Mouse (Mus musculus): ENCODE data around the gene Pnp.
A peak's percentile ranks its signal among the peaks of the same experiment; 100 is the strongest.
"Not testable (repeated sequence)": the region's sequence is repeated elsewhere in the genome, so short reads cannot be mapped to it uniquely, and the experiment has no call there.

The Pnp gene

DNA sequence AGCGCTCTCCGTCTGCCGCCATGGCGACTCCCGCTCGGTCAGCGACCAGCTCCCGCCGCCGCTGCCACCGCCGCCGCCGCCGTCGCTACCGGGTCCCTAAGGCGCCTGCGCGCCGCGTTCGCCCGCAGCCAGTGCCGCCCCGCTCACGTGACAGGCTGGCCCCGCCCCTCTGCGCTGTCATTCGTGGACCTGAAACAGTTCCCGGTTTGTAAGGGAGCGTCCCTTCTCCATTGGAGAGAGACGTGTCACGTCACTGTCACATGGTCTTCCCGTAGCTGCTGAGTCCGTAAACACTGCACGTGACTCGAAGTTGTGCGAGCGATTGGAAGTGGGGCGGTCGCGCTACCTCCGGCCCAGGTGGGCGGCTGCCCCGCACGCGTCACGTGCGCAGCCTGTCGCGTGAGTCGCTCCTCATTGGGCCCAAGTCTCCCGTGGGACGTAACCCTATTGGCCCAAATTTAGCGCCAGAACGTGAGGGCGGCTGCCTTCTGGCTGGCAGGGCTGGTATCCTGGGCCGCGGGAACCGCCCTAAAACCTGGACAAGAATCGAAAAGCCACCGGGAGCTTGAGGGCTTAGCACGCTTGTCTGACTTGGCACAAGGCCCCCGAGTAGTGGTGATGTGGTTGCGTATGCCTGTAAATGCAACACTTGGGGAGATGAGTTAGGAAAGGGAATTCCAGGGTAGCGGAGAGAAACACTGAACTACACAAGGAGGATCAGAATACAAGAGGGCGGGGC is at the start of gene Pnp, which contains the start of gene Pip4p1:
Pnp (plus strand) TSS at position 329 of the 739 bp plus-strand sequence.
Pip4p1 (minus strand) TSS at position 103 of the 739 bp plus-strand sequence.
- peak; percentile 99 for DNase-seq (ENCODE audit: low spot score)

DNA sequence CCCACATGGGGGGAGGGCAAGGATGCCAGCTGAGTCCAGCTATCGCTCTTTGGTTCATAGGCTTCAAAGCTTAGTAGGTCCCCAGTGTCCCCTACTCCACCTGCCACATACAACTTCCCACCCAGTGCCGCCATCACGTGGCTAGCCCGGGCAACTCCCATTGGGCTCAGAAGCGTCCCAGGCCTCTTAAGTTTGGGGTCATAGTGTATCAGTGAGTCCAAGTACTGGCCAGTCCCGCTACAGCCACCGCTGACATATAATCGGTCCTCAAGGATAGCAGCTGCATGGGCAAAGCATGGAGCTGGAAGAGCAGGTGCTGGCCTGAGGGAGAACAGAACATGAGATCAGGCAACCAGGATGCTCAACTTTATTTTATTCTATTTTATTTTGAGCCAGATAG is 39.3 kb upstream of the Pnp start:
- no peak for DNase-seq (ENCODE audit: low spot score)

DNA sequence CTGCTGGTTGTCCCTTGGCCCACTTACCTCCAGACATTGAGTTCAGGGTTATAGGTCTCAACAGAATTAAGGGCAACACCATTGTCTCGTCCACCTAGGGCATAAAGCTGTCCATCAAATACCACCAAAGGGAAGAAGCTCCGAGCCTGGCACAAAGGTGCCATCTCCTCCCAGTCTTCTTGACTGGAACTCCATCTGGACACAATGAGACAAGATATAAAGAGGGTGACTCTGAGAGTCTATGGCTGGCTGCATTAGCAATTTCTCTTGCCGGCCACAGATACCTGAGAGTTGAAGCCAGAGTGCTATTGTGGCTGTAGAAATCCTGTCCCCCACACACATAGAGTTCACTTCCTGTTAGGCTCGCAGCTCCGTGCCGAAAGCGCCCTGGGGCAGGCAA is 38.8 kb upstream of the Pnp start:
- DNase-seq (ENCODE audit: low spot score), result no peak

DNA sequence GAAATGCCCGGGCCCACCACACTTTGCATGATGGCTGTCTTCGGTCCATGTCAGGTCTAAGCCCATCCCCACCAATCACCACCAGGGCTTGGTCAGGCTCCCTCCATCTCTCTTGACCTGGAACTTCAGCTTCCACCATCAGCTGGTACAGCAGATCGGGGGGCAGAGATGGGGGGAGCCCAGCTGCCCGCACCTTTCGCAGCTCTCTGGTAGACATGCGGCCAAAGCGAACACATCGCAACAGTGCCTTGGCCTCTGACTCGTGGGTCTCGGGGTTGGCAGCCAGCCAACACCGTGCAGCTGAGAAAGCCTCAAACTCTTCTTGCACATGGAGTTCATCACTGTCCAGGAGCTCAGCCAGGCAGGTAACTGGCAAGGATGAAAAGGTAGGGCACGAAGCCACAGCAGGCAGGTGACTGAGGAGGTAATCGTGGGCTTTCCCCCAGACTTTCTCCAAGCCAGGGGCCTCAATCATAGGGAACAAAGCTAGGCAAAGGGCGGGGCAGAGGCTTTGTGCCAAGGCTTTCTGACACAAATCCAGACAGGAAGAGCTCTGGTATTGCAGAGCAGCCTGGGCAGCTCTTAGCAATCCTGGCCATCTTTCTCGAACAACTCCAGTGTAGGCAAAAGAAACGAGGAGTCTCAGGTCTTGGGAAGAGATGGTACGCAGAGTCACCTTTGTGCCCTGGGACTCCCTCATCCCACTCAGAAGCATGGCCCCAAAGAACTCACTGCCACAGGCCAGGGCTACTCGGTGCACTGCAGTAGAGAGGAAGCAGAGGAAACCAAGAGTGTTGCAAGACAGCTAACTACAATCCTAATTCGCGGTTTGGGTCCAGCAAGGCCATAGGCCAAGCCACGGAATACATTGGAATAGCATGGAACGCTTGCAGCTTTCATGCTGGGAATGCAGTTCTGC is 38.1 kb upstream of the Pnp start:
- DNase-seq (ENCODE audit: low spot score), result peak; percentile 64

DNA sequence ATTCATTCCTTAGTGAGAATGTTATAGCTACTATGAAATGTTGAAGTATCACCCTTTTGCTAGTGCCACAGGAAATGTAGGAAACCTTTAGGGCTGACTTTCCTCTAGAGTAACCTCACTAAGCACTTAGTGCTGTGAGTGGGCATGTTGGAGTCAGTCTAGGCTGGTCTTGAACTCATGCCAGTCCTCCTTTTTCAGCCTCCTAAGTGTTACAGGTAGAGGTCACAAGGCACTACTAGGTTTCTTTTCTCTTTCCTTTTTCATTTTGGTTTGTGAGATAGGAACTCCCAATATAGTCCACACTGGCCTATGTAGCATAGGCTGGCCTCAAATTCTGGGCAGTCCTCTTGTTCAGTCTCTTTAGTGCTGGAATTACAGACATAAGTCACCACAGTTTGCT is 35.5 kb upstream of the Pnp start:
- no peak for DNase-seq (ENCODE audit: low spot score)

DNA sequence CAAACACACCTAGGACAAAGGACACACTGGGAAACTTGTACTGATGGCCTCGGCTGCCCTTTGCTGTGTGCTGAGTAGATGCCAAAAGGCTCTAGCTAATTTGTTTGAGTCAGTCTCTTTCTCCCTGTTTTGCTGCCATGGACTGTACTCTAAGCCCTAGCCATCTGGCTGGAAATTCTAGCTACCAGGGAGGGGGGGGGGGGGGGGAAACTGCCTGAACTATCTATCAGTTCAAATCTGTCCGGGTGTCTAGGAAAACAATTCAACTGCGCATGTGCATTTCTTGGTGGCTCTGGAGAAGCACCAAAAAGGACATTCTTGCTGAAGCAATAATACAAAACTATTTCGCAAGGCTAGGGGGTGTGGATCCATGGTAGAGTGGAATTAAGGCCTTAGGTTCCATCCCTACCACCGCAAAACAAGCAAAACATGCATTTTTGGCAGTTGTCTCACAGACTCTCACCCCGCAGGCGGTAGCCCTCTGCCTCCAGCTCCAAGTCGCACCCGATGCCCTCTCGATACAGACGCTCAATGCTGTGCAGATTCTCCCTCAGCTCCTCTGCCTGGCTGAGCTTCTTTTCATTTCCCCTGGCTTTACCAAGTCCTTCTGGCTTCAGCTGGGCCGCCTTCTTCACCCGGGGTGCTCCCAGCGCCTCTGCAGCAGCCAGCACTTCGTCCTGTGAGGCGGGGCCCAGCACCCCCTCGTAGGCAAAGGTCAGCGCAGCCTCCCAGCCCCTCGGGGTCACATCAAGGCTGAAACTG is 34.7 kb upstream of the Pnp start:
- DNase-seq (ENCODE audit: low spot score), result peak; percentile 98

DNA sequence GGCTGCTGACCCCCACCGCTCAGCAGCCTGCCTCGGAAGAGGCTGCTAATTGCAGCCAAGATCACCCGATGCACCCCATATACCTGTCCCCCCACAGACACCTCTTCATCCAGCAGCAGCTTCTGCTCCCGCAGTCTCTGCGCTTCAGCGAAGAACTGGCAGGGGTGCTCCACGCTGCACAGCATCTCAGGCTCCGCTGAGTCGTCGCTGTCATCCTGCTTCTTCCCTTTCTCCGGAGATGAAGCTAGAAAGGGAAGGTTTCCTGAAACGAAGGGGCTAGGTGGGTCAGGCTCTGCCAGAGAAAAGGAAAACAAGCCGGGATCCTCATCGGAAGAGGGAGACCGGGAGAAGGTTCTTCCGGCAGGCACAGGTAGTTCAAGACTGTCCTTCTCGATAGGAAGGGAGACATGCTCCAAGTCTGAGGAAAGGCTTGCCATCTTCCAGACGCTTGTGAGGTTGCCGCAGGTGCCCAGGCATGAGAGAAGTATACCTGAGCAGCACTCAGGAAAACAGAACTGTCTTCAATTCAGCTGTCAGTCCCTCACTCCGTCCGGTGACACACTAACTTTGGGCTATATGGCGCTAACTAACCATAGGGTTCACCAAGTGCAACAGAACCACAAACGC is 34.0 kb upstream of the Pnp start:
- DNase-seq (ENCODE audit: low spot score), result no peak

DNA sequence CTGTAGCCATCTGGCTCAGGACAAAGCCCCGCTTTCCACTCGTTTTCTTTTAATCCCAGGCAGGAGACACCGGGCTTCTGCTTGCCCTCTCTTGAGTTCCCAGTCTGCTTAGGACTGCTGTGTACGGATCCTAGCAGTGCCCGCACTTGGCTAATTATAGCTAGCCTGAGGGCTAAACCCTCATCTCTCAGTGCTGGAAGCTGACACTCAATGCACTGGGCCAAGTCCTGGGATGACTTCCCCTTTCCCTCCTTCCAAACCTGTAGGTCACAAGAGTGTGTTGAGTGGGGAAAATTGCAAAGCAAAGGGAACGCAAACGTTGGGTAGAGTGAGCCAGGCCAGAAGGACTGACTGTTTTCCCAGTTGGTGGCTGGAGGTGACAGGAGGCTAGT is 33.5 kb upstream of the Pnp start, which contains the start of gene Klhl33:
Klhl33 (minus strand) TSS at position 134 of the 392 bp plus-strand sequence.
- DNase-seq (ENCODE audit: low spot score), result peak; percentile 48

DNA sequence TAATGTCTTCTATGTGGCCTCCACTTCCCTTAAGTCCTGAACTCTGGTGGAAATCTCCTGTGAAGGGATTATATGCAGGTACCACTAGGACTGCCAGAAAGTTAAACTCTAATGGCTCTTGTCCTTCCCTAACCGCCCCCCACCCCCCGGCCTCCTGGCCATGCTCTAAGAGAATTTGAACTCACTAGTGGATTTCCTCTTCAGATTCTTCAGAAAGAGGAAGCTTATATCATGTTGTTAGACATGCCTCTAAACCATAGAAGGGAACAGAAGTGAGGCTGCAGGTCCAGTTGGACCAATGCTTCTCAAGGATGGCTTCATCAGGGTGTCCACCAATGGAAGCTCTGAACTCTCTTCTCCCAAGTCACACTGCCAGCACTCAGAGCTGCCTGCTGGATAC is 32.9 kb upstream of the Pnp start:
- not testable (repeated sequence) for DNase-seq (ENCODE audit: low spot score)

DNA sequence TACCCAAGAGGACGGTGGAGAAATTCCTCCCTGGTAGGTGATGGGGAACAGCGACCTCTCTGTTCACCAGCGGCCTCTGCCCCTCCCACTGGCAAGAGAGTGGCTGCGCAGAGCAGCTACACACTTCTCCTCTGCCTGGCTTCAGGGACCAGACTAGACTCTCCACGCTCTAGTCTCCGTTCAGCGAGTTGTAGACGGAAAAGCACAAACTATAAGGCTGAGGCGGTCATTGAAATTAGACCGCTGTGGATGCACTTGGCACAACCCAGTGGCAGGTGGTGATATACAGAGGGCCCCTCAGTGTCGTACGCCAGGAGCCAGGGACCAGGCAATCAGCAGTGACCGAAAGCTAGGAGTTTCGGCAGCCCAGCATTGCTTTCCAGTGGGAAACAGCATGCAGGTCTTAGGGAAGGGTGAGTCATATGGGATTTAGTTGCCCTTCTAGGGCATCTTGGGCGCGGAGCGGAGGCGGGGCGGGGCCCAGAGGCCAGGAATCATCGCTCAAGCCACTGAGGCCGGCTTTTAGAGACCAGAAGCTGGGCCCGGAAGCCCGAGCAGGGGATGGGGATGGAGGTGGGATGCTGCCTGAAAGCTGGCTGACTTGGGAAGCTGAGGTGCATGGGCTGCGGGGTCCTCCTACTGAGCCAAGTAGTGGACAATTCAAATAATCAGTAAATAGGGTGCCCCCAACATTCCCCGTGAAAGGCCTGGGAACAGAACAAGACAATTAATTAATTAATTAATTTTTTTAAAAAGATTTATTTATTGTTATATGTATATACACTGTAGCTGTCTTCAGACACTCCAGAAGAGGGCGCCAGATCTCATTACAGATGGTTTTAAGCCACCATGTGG is 26.7 kb upstream of the Pnp start:
- no peak for DNase-seq (ENCODE audit: low spot score)

DNA sequence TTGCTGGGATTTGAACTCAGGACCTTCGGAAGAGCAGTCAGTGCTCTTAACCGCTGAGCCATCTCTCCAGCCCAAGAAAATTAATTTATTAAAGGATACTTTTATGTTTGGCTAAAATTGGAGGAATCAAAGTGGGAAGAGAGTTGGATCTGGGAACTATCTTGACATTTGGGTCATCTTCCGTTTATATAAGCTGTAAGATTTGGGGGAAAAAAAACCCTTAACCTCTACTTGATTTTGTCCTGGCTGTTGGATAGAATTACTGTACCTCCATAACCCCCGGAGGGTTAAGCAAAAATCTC is 26.1 kb upstream of the Pnp start:
- no peak for DNase-seq (ENCODE audit: low spot score)

DNA sequence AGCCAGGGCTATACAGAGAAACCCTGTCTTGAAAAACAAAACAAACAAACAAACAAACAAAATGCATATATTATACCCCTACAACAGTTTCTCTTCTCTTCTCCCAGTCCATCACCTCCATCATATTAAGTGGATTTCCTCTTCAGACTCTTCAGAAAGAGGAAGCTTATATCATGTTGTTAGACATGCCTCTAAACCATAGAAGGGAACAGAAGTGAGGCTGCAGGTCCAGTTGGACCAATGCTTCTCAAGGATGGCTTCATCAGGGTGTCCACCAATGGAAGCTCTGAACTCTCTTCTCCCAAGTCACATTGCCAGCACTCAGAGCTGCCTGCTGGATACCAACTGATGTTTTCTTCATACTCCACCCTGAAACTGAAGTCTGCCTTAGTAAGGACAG is 25.6 kb upstream of the Pnp start:
- not testable (repeated sequence) for DNase-seq (ENCODE audit: low spot score)

DNA sequence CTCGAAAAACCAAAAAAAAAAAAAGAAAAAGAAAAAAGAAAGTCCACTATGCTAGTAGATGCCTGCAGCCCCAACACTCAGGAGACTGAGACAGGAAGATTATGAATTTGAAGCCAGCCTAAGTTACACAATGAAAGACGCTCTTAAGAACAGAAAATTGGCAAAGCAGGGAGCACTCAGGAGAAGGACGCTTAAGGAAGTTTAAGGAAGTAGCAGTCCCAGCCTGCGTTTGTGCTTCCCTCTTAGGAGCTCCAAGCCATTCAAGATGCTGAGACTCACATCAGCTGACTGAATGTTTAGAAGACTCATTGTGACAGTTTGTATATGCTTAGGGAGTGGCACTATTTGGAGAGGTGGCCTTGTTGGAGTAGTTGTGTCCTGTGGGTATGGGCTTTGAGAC is 22.8 kb upstream of the Pnp start:
- DNase-seq (ENCODE audit: low spot score), result no peak

DNA sequence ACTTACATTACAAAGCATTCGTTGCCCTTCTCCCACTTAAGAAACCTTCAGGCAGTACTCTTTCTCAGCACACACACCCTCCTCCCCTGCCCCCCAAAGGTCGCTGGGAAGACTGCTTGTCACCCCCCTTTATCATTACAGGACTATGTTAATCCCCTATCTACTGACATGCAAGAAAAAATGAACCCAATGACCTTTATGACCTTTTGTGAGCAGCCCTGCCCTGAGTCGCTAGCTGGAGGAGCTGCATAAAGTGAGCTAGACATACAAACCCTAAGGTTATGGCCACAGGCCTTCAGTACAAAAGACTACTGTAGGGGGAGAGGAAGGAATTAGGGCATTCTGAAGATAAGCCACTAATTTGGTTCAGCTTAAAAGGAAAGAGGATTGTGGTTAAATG is 19.5 kb upstream of the Pnp start:
- no peak for DNase-seq (ENCODE audit: low spot score)

DNA sequence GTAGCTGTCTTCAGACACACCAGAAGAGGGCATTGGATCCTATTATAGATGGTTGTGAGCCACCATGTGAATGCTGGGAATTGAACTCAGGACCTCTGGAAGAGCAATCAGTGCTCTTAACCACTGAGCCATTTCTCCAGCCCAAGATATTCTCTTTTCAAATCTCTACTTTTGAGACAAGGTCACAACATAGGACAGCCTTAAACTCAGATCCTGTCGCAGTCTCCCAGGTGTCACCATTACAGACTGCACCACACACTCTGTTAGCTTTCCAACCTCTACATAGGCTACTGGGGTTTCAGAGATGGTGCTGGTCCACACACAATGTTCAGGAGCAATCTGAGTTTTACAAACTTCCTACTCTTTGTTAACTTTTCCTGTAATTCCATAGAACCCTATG is 7.4 kb upstream of the Pnp start:
- DNase-seq (ENCODE audit: low spot score), result not testable (repeated sequence)

DNA sequence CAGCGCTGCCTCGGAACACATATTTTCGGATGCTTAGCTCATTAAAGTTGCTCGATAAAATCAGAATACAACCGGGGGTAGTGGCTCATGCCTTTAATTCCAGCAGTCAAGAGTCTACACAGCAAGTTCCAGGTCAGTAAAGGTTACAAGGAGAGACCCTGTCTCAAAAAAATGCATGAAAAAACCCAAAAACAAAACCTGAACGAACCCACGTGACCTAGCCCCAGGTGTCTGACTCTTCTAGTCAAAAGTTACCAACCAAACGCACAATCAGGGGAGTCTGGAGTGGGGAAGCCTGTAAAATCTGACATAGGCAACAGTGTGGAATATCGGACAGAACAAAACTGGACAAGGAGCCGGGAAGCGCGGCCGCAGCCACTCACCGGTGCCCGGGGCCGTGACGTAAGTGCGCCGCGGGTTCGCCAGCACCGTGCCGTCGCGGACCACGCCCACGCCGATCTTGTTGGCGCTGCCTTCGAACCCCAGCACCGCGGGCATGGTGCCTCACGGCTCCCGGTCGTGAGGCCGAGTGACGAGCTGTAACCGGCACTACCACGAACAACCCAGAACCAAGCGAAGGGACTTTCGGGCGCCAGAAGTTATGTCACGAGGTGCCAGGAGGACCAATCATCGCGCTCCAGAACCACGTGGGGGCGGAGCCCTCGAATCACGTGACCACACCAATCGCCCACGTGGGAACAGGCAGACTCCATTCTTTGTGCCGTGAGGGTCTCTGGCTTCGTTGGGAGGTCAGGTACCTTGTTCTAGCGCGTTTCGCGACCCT is 6.4 kb upstream of the Pnp start, which contains the start of the genes Osgep and Apex1:
Osgep (minus strand) TSS at position 613 of the 784 bp plus-strand sequence.
Apex1 (plus strand) TSS at position 688 of the 784 bp plus-strand sequence.
- peak; percentile 97 for DNase-seq (ENCODE audit: low spot score)

DNA sequence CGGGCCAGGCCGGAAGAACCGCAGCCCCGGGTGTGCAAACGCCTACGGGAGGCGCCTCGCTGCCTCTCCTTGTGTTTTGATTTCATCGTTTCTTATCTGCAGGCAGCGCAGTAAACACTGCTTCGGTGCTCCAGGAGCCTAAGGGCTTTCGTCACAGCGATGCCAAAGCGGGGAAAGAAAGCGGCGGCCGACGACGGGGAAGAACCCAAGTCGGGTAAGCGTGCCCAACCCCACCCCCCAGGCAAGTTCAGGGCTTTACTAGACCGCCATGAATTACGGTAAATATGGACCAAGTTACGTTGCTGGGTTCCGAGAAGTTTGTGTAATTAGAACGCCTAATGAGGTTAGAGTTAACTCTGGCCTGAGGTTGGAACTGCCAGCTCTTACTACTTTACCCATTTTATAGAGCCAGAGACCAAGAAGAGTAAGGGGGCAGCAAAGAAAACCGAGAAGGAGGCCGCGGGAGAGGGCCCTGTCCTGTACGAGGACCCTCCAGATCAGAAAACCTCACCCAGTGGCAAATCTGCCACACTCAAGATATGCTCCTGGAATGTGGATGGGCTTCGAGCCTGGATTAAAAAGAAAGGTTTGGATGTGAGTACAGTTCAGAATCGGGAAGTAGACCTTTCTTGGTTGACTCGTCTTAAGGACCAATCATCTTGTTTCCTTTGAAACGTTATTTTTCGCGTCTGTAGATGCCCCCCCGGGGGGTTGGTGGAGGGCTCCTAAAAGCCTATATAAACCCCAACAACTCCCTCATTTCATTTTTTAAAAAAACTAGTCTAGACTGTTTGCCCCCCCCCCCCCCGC is 5.6 kb upstream of the Pnp start:
- DNase-seq (ENCODE audit: low spot score), result peak; percentile 48

DNA sequence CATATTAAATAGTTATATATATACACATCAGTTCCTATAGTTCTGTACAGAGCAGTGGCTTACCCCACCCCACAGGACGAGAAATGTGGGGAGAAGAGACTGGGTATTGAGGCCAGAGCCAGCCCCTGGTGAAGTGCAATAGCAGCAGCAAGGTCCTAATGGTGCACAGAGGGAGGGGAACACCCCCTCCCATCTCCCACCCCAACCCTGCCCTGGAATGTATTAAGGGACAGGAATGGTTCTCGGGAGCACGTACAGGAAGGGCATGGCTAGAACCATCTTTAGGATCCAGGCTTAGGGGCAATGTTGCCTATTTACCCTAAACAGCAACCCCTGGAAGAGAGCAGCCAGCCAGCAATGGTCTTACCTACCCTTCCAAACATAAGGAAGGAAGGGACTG is 3.5 kb upstream of the Pnp start:
- no peak for DNase-seq (ENCODE audit: low spot score)

DNA sequence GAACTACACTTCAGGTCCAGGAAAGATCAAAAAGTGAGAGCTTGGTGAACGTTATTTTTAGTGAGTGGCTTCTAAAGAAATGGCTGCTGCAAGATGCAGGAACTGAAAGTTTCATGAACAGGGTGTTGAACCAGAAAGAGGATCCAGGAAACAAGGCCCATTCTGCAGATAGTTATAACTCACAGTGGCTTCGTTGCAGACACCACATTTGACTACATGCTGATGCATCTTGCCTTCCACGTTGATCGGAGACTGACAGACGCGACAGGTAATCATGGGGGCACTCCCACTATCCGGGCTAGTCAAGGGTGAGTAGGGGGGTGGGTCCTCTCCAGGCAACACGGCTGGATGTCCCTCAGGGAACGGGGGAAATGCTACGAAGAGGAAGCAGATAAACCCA is 931 bp upstream of the Pnp start:
- no peak for DNase-seq (ENCODE audit: low spot score)
